Mouse (Mus musculus) right cerebral cortex, postnatal 36 days (tissue): ENCODE data around the gene Fpr-rs4.
"Not testable (repeated sequence)": the region's sequence is repeated elsewhere in the genome, so short reads cannot be mapped to it uniquely, and the experiment has no call there.

Experiments
- DNase-seq, 2 experiments: peaks; one replicate each; pipeline ENCODE4 v3.0.0; 2022; ENCODE audit warnings: low spot score in 2 of 2, mixed read lengths in 1 of 2

The Fpr-rs4 gene

GRCm38 (mm10) chr17:18021433-18021832 lies at the start of gene Fpr-rs4:
Fpr-rs4 (plus strand) TSS chr17:18021733.
- no peak for DNase-seq

DNA sequence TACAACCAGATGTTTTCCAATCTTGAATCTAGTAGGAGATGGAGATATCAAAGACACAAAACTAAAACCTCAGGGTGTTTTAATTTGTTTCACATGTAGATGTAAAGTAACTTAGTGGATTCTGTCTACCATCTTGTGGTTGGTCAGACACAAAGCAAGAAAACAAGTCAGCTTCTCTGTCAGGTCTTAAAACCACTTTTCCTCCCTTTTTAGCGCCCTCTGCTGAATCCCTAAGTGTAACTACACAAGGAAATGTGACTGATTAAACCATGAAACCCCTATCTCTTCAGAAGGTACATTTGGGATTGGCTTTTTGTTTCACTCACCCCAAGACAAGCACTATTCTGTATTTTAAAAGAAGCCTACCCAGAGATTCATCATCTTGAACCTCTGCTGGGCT lies 48.1 kb upstream of the Fpr-rs4 start:
- no peak for DNase-seq

GRCm38 (mm10) chr17:17981232-17981631 lies 40.3 kb upstream of the Fpr-rs4 start:
- DNase-seq, result not testable (repeated sequence)

DNA sequence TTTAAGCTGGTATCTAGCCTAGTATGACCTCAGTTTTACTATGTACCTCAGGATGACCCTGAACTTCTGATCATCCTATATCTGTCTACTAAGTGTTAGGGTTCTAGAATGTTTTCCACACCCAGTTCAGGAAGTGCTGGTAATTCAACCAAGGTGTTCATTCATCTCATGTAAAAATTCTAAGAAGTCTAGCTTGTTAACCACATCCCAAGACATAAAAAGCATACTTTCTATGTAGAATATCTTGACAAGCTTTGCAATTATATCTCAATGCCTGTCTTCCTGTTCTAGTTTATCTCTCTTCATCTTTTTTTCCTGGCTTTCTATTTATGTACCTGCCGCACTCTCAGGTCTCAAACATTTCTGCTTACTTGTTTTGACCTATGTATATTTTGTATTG lies 16.8 kb upstream of the Fpr-rs4 start:
- DNase-seq, result no peak

GRCm38 (mm10) chr17:18049124-18049523 lies 27.6 kb downstream of the Fpr-rs4 start, which contains the start of gene Vmn2r124:
Vmn2r124 (plus strand) TSS chr17:18049424.
- DNase-seq, result no peak
